Mouse (Mus musculus): ENCODE results near the gene Rassf5. TPM values are rescaled to one million over a fixed set of nuclear protein-coding genes. Genes with fewer than 3 reads are reported as not detected.

Rassf5 gene
- polyA plus RNA-seq, 1 experiment: 9.8 TPM

DNA sequence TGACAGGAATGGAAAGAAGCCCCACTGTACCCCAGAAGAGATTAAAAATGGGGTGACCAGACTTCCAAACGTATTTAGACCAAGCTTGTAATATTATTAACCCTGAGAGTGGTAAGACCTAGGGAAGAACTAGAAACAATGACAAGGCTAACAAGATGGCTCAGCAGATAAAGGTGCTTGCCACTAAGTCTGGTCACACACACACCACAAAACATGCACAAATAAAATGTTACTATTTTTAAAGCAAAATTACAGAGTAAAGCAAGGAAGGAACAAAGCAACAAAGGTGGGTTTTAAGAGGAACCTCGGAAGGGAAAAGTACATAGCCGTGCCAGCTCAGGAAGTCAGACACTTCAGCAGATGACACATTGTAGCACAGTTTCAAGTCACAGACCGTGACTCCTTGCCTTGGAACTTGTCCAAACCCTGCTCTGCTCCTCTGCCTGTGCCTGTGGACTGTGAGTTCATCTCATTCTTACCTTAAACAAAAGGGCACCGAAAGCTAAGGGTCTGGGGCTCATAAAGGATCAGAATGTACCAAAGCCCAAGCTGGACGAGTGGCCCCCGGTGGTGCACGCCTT lies 110.0 kb downstream of the Rassf5 start:
- Histone ChIP-seq H3K27me3 (ENCODE audit: control insufficient read depth, insufficient read depth, insufficient read length) (no peaks in the 10 kb centered on the region), H3K4me3 (no peak overlapping the region), H3K79me2 (ENCODE audit: control insufficient read depth, insufficient read depth) (peaks cover 4% of the 10 kb centered on the region), H3K36me3 (ENCODE audit: control insufficient read depth, insufficient read depth) (no peaks in the 10 kb centered on the region), H3ac (ENCODE audit: control insufficient read depth, insufficient read length) (no peak overlapping the region), H3K4me2 (ENCODE audit: low read depth) (peak overlapping the region; percentile 63)
- no peak for TF ChIP-seq MYOG (IDR thresholded peaks at IDR 0.05; ENCODE audit: control insufficient read depth in 1 of 3, insufficient read depth in 1 of 3, insufficient read length in 2 of 3, low read depth in 2 of 3)
- no peak for TF ChIP-seq CEBPB (IDR thresholded peaks at IDR 0.05; ENCODE audit: insufficient read depth, poor library complexity, severe bottlenecking)
- no peak for TF ChIP-seq REST (IDR thresholded peaks at IDR 0.05; ENCODE audit: insufficient read depth, insufficient read length)
- no peak for TF ChIP-seq MAX (IDR thresholded peaks at IDR 0.05; ENCODE audit: low read depth)
- no peak for TF ChIP-seq SRF (IDR thresholded peaks at IDR 0.05; ENCODE audit: control insufficient read depth, insufficient read length, low read depth)
- no peak for TF ChIP-seq TCF12 (IDR thresholded peaks at IDR 0.05; ENCODE audit: insufficient read depth, poor library complexity, severe bottlenecking)
- no peak for TF ChIP-seq POLR2AphosphoS2 (IDR thresholded peaks at IDR 0.05; ENCODE audit: insufficient read length, low read depth)
- TF ChIP-seq TCF3 (IDR thresholded peaks at IDR 0.05; ENCODE audit: insufficient read length, low read depth): no peak

DNA sequence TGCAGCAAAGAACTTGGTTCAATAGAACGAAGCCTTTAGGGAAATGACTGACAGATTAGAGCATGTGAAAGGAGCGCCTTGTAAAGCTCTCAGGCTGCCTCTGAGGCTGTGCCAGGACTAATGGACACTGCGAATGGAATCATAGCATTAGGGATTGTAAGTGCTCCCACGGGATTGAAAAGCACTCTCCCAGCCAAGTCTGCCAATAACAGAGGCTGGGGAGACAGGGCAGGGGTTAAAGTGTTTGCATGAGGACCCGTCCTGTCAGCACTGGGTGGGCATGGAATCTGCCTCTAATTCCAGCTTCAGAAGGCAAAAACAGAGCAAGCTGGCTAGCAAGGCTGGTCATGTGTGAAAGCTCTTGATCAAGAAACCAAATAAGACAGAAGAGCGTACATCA lies 110.8 kb downstream of the Rassf5 start:
- TF ChIP-seq CEBPB (IDR thresholded peaks at IDR 0.05; ENCODE audit: insufficient read depth, poor library complexity, severe bottlenecking): no peak
- no peak for TF ChIP-seq MYOG (IDR thresholded peaks at IDR 0.05; ENCODE audit: control insufficient read depth in 1 of 3, insufficient read depth in 1 of 3, insufficient read length in 2 of 3, low read depth in 2 of 3)
- TF ChIP-seq REST (IDR thresholded peaks at IDR 0.05; ENCODE audit: insufficient read depth, insufficient read length): no peak
- no peak for TF ChIP-seq USF1 (IDR thresholded peaks at IDR 0.05; ENCODE audit: low read depth)
- no peak for TF ChIP-seq E2F4 (IDR thresholded peaks at IDR 0.05; ENCODE audit: insufficient read depth)
- no peak for TF ChIP-seq MAX (IDR thresholded peaks at IDR 0.05; ENCODE audit: low read depth)
- TF ChIP-seq POLR2A (IDR thresholded peaks at IDR 0.05; ENCODE audit: insufficient read length, low read depth): no peak
- no peak for TF ChIP-seq SRF (IDR thresholded peaks at IDR 0.05; ENCODE audit: control insufficient read depth, insufficient read length, low read depth)
- no peak for TF ChIP-seq MYOD1 (IDR thresholded peaks at IDR 0.05; ENCODE audit: control insufficient read depth in 1 of 3, insufficient read length in 2 of 3, low read depth in 2 of 3)
- no peak for TF ChIP-seq TCF12 (IDR thresholded peaks at IDR 0.05; ENCODE audit: insufficient read depth, poor library complexity, severe bottlenecking)
- TF ChIP-seq POLR2AphosphoS2 (IDR thresholded peaks at IDR 0.05; ENCODE audit: insufficient read length, low read depth): no peak
- TF ChIP-seq TCF3 (IDR thresholded peaks at IDR 0.05; ENCODE audit: insufficient read length, low read depth): no peak
- Histone ChIP-seq H3K4me3 (no peak overlapping the region), H3K79me2 (ENCODE audit: control insufficient read depth, insufficient read depth) (peaks cover 4% of the 10 kb centered on the region), H3ac (ENCODE audit: control insufficient read depth, insufficient read length) (no peak overlapping the region), H3K27me3 (ENCODE audit: control insufficient read depth, insufficient read depth, insufficient read length) (no peaks in the 10 kb centered on the region), H3K36me3 (ENCODE audit: control insufficient read depth, insufficient read depth) (no peaks in the 10 kb centered on the region), H3K4me2 (ENCODE audit: low read depth) (no peak overlapping the region)

Other genes with a start within 250 kb of the Rassf5 start
- not detected for gene Il10, start 225.4 kb downstream of the Rassf5 start, polyA plus RNA-seq (2012; fragmentation: generic; extraction: Trizol)
- 123 TPM for gene Mapkapk2, start 147.4 kb downstream of the Rassf5 start, polyA plus RNA-seq (2012; fragmentation: generic; extraction: Trizol)
- 2.7 TPM for gene Dyrk3, start 106.9 kb downstream of the Rassf5 start, polyA plus RNA-seq (2012; fragmentation: generic; extraction: Trizol)
- 32.6 TPM for gene Eif2d, start 92.1 kb downstream of the Rassf5 start, polyA plus RNA-seq (2012; fragmentation: generic; extraction: Trizol)
- gene Ikbke, start 34.3 kb upstream of the Rassf5 start, polyA plus RNA-seq (2012; fragmentation: generic; extraction: Trizol): 1.7 TPM